Mouse (Mus musculus): ENCODE measurements around the gene Hacd3.
"Not testable (repeated sequence)": the region's sequence is repeated elsewhere in the genome, so short reads cannot be mapped to it uniquely, and the experiment has no call there.

The Hacd3 gene

GRCm38 (mm10) chr9:65020991-65021886 is at the start of gene Hacd3:
TSS of gene Hacd3 (minus strand) at chr9:65021693.
- peak; percentile 91 for DNase-seq

- no peak for DNase-seq
Observed at GRCm38 (mm10) chr9:65070587-65070986, 49.1 kb upstream of the Hacd3 start.

- DNase-seq: no peak
Observed at GRCm38 (mm10) chr9:65064251-65064650, 42.8 kb upstream of the Hacd3 start.

- no peak for DNase-seq
Observed at GRCm38 (mm10) chr9:65050981-65051380, 29.5 kb upstream of the Hacd3 start.

- DNase-seq: no peak
Observed at GRCm38 (mm10) chr9:65049422-65049821, 27.9 kb upstream of the Hacd3 start.

GRCm38 (mm10) chr9:65046993-65047392 is 25.5 kb upstream of the Hacd3 start:
- no peak for DNase-seq

- DNase-seq: no peak
Observed at GRCm38 (mm10) chr9:65041430-65041829, 19.9 kb upstream of the Hacd3 start.

GRCm38 (mm10) chr9:65036861-65037260 is 15.4 kb upstream of the Hacd3 start:
- no peak for DNase-seq

GRCm38 (mm10) chr9:65036456-65036855 is 15.0 kb upstream of the Hacd3 start:
- peak; percentile 33 for DNase-seq

- DNase-seq: peak; percentile 95
Observed at GRCm38 (mm10) chr9:65032269-65033108, 11.0 kb upstream of the Hacd3 start, which contains the start of gene Dpp8. TSS of gene Dpp8 (plus strand) at chr9:65032414.

GRCm38 (mm10) chr9:65031894-65032268 is 10.4 kb upstream of the Hacd3 start:
- DNase-seq: no peak

- DNase-seq: not testable (repeated sequence)
Observed at GRCm38 (mm10) chr9:65031355-65031754, 9.9 kb upstream of the Hacd3 start.

- no peak for DNase-seq
Observed at GRCm38 (mm10) chr9:65028313-65028712, 6.8 kb upstream of the Hacd3 start.

GRCm38 (mm10) chr9:65027241-65027640 is 5.7 kb upstream of the Hacd3 start:
- DNase-seq: no peak

- no peak for DNase-seq
Observed at GRCm38 (mm10) chr9:65023447-65023846, 2.0 kb upstream of the Hacd3 start.

GRCm38 (mm10) chr9:65022580-65023135 is 1.2 kb upstream of the Hacd3 start:
- DNase-seq: no peak

GRCm38 (mm10) chr9:65021887-65022579 is 540 bp upstream of the Hacd3 start:
- no peak for DNase-seq

- DNase-seq: no peak
Observed at GRCm38 (mm10) chr9:65020128-65020527, 1.4 kb downstream of the Hacd3 start.

- DNase-seq: no peak
Observed at GRCm38 (mm10) chr9:65019146-65019545, 2.3 kb downstream of the Hacd3 start.

- no peak for DNase-seq
Observed at GRCm38 (mm10) chr9:65018588-65019121, 2.8 kb downstream of the Hacd3 start.

GRCm38 (mm10) chr9:65017896-65018295 is 3.6 kb downstream of the Hacd3 start:
- no peak for DNase-seq

Data from kidney, adult 18-20 months (tissue).